Mouse (Mus musculus) hindlimb bud, embryonic 11.5 days (tissue): ENCODE data around the gene Cul9.

ENCODE experiments used
- DNase-seq: peaks from one replicate; pipeline ENCODE4 v3.0.0-alpha.2; 2012; ENCODE audit warnings: low read depth, low spot score; ENCODE audit errors: extremely low spot score

The Cul9 gene

DNA sequence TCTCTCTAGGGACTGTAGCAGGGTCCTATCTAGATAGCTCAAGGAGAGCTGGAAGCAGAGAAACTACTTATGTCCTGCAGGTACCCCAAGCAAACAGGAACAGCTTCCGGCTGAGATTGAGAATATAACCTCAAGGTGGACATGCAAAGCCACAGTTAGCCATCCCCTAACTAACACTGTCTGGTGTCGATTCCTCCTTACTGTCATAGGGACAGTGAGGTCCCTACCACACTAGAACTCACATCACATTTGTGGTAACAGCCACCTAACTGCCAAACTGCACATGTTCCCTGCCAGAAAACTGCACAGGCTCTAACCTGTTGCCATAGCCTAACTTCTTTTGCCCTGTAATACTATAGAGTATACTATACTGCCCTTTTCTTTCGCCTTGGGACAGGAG, 7.7 kb upstream of the Cul9 start:
- no peak for DNase-seq

GRCm38 (mm10) chr17:46553469-46553868, 7.3 kb upstream of the Cul9 start:
- no peak for DNase-seq

- peak; percentile 86 for DNase-seq
Observed at GRCm38 (mm10) chr17:46552841-46553423, 6.7 kb upstream of the Cul9 start.

GRCm38 (mm10) chr17:46552151-46552550, 6.0 kb upstream of the Cul9 start:
- no peak for DNase-seq

- DNase-seq: no peak
Observed at GRCm38 (mm10) chr17:46551369-46551768, 5.2 kb upstream of the Cul9 start.

DNA sequence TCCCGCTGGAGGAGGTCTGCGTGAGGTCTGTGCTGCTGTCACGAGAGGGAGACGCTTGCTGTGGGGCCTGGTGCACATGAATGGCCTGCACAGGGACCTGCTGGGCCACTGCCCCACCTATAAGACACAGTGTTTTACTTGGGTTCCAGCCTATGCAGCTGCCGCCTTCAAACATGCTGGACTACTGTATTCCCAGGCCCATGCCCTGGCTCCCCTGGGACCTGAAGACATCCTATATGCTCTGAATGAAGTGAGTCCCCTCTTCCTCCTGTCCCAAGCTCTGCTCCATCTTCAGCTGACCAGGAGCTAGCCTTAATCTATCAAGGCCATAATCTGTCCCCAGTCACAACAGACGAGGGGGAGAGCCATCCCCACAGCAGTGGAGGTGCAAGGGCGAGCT, 4.7 kb upstream of the Cul9 start:
- DNase-seq: no peak

GRCm38 (mm10) chr17:46549642-46550041, 3.5 kb upstream of the Cul9 start:
- no peak for DNase-seq

DNA sequence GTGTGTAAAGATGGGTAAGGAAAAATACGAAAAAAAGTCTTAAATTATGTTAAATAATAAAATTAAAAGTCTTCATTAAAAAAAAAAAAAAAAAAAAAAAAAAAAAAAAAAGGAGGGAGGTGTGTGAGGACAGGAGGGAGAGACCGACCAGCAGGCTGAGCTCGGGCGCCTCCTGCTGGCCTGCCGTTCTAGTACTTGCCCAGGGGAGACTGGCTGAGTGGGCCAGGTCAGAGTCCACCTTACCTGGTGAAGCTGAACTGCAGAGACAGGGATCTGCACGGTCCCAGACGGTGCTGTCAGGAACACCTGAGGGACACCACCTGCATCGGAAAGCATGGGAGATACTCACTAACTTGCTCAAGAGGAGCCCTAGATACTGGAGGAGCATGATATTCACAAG, 3.0 kb upstream of the Cul9 start:
- no peak for DNase-seq

DNA sequence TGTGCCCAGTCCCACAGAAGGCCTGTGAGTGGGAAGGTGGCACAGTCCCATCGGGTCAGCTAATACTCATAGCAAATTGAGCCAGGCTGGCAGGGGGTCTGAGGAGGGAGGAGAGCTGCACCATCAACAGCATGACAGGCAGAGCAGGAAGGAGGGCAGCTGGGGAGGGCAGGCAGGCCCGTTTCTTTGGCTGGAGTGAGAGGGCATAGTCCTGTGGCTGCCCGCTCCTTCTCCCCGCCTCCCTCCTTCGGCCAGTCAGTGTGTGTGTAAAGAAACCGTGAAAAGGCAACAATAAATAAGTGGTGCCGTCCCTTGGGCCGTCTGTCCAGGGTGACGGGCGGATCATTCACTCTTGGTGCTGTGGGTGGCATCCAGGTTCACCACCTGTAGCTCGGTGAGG, 2.6 kb upstream of the Cul9 start:
- no peak for DNase-seq

- DNase-seq: no peak
Observed at GRCm38 (mm10) chr17:46547923-46548322, 1.7 kb upstream of the Cul9 start.

DNA sequence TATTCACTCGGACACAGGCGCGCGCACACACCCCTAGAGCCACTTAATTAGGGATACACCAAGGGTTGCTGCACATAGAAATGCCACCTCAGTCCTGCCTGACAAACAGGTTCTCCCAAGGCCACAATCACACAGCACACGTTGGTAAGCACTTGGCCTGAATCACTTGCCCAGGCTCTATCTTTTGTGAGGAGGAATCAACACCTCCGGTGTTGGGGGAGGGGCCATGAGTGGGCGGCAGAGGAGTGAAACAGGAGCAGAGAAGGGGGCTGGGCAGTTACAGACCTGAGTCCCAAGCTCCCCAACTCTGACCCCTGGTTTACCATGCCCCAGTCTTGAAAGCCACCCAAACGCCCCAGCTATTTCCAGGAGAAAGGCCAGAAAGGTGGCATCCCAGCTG, 807 bp upstream of the Cul9 start:
- no peak for DNase-seq

- DNase-seq: no peak
Observed at GRCm38 (mm10) chr17:46546591-46546990, 403 bp upstream of the Cul9 start.

DNA sequence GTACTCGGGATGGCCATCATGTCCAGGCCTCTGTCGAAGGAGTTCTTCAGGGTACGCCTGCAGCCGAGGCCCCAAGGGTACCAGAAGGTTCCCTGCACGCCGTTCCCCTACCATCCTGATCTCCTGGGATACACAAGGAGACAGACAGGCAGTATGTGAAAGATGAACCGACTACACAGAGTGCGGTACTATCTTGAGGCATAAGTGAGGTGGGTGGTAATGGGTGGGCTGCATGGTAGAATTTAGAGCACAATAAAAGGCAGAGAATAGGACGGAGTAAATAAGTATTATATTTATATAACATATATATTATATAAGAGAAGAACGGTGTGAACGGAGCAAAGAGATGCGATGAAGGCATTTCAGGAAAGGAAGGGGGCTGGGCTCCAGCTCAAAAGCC, 2.5 kb downstream of the Cul9 start:
- DNase-seq: no peak

DNA sequence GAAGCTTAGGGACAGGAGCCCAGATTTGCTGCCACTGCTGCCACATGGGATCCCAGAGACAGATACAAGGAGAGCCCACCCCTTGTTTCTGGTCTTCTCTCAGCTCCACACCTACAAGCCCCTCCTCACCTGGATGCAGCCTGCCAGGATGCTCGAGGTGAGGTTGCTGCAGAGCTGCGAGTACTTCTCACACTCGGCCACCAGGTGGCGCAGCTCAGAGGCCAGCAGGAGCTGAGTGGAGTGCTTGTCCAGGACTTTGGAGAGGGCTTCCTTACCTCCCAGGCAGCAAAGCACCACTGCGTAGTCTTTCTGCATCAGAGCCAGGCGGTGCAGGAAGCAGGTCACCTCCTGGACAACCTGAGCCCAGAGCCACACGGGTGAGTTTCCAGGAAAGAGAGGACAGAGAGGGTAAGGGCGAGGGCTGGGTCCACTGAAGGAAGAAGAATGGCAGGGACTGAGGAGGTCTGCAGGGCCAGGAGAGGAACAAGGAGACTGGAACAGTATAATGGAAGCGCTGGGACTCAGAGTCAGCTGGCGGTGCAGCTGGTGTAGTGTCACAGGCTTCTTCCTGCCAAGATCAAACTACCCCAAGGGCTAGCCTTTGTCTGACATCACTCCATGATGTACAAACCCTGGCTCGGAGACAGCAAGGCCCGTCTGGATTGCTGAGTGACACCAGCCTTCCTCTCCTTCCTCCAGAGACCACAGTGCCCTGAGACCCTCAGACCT, 20.4 kb downstream of the Cul9 start:
- DNase-seq: peak; percentile 42

DNA sequence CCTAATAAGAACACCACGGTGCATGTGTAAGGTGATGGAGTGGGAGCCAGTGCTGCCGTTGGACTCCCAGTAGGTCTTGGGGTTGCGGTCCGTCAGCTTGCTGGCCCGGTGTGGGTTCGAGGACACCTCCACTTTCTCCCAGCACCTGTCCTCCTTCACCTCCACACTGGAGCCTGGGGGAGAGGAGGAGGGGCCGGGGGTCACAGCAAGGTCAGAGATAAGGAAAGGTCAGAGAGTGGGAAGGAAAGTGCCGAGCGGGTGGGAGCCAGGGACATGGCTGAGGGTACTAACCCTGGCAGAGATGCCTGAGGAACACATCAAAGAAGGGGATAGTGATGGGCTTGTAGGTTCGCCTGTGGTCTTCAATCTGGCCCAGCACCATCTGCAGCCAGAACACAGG, 21.1 kb downstream of the Cul9 start:
- DNase-seq: no peak

GRCm38 (mm10) chr17:46521963-46522668, 24.1 kb downstream of the Cul9 start:
- no peak for DNase-seq

- no peak for DNase-seq
Observed at GRCm38 (mm10) chr17:46521174-46521573, 25.0 kb downstream of the Cul9 start.

DNA sequence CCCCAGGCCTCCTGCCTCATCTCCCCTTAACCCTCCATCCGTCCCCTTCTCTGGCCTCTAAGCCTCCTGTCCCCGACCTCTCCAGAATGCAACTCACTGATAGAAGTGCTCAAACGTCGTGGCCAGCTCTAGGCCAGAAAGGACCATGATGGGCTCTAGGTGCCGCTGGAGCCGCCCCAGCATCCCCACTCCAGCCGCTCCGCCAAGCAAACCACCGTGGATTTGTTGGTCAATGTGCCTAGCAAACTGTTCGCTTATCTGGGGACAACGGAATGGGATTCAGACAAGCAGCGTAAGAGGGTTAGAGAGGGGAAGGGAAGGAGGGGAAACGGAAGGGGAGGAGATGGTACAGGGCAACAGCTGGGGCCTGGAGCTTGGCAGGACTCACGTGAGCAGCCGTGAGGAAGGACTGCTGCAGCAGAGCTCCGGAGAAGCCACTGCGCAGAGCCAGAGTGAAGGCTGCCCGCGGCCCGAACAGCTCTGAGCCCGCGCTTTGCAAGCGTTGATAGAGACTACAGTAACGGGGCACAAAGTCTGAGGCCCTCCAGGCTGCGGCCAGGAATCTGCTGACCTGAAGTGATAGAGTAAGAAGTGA, 25.7 kb downstream of the Cul9 start:
- DNase-seq: no peak

- DNase-seq: no peak
Observed at GRCm38 (mm10) chr17:46519971-46520370, 26.2 kb downstream of the Cul9 start.

DNA sequence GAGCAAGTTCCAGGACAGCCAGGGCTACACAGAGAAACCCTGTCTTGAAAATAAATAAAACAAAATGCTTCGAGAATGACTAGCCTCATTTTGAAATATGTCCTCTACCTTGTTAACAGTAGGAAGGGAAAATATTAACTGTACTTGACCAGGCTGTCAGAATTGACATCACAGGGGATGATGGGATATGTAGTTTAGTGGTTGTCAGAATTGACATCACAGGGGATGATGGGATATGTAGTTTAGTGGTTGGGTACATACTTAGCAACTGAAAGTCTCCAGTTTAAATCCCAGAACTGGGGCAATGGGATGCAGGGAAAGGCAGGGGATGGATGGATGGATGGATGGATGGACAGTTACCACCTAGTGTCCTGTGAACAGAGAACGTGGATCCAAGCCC, 32.9 kb downstream of the Cul9 start:
- no peak for DNase-seq

DNA sequence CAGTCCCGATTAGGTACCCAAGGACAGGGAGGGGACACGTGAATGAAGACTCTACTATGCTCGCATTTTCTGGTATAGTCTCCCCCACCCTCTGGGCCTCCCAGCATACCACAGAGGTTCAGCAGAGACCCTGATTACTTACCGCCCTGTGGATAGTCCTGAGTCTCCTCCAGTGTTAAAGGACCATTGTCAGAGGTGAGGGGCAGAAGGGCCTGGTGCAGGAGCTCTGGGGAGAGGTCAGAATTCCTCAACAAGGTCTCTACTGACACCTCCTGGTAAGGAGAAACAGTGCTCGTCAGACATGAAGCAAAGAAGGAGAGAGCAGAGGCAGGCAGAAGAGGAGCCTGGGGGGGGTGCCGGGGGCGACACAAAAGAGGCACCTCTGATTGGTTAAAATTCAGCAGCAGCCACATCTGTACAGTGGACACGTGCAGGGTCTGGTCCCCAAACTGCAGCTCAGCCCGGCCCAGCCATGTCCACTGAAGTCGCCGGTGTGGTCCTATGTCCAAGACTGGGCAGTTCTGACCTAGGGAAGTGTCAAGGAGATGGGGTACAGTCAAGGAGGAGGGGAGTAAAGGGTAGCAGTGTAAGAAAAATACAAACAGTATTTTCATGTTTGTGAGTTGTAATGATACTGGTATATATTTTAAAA, 35.0 kb downstream of the Cul9 start:
- DNase-seq: no peak
